Comparison of ENCODE assay signal across 25 mouse cellular contexts in the genomic region with DNA sequence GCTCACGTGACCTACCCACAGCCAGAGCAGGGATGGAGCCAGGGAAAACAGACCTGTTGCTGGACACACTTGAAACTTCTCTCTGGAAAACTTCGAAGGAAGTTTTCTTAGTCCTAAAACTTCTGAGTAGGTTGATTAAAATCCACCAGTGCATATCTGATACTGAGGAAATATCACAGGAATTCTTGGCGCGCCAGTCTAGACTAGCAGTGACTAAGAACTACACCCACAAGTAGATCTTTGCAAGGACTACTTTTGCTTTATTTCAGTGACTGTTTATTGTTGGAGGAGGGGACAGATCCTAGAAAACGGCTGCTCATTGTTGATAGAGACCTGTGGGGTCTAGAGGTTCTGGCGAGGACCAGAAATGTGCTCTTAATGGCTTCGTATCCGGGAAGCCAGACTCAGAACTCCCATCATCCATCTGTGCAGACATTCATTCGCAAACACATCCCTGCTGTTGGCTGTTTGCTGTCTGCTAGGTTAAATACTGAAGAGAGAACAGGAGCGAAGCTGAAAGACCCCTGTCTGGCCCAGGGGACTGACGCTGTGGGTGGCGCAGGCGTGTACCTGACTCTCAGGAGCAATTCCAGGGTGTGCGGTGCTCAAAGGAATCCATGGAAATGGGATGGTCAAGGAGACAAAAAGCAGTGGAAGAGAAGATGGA. TPM values are rescaled to one million over a fixed set of nuclear protein-coding genes. Genes with fewer than 3 reads are reported as not detected.
DNase-seq lines count a peak whose midpoint lies in the region; ATAC-seq lines count a peak whose summit lies in the region.
"Had no signal": no experiment of that assay in that cellular context is flagged by ENCODE, and none has a peak within 500 bp of the region (broad histone marks: within the 10 kb centered on the region; RNA-seq: fewer than 3 reads in every experiment).

No protein-coding gene starts in this region.

- no peak overlapping the region for H3K4me3 ChIP-seq in midbrain, embryonic 13.5 days (replicated peaks)
- no peak overlapping the region for H3K4me3 ChIP-seq in midbrain, embryonic 11.5 days (ENCODE audit: low read depth, low read length)
- H3K4me3 ChIP-seq: embryonic facial prominence, embryonic 12.5 days; embryonic facial prominence, embryonic 15.5 days; erythroblast, embryonic 14.5 days; forebrain, embryonic 13.5 days; hindbrain, embryonic 10.5 days; hindbrain, embryonic 13.5 days; intestine, embryonic 15.5 days had no signal

- no peak overlapping the region for H3K4me2 ChIP-seq in midbrain, embryonic 13.5 days (replicated peaks)
- no peak overlapping the region for H3K4me2 ChIP-seq in midbrain, embryonic 11.5 days
- H3K4me2 ChIP-seq: embryonic facial prominence, embryonic 12.5 days; embryonic facial prominence, embryonic 15.5 days; forebrain, embryonic 13.5 days; heart, embryonic 11.5 days; hindbrain, embryonic 13.5 days; intestine, embryonic 15.5 days had no signal

- no peak for DNase-seq in midbrain, embryonic 11.5 days (ENCODE audit: low spot score, missing footprints)
- DNase-seq in 3T3-L1 (ENCODE audit: low read depth, low spot score) (peak; percentile 25), R1 (ENCODE audit: low read depth, low spot score) (peak; percentile 13)
- DNase-seq in left cerebral cortex, postnatal 14 days (ENCODE audit: low spot score in 2 of 2) = no peak
- no peak for DNase-seq in urinary bladder, postnatal 14 days (ENCODE audit: low spot score)
- DNase-seq: adrenal gland, postnatal 10 days; adrenal gland, postnatal 36 days; cerebellum, adult 11 months; cerebellum, adult 2 months; cerebellum, adult 9-11 months; cerebellum, postnatal 25 days; gastrocnemius, postnatal 36 days had no signal

- WGBS in midbrain, embryonic 13.5 days = 83% methylated on average over 14 of the region's 14 CpGs
- WGBS in midbrain, embryonic 11.5 days = 87% methylated on average over 14 of the region's 14 CpGs

- no peak overlapping the region for H3K27ac ChIP-seq in midbrain, embryonic 13.5 days
- no peak overlapping the region for H3K27ac ChIP-seq in midbrain, embryonic 11.5 days (ENCODE audit: low read depth, low read length)
- H3K27ac ChIP-seq: embryonic facial prominence, embryonic 12.5 days; embryonic facial prominence, embryonic 15.5 days; forebrain, embryonic 13.5 days; hindbrain, embryonic 10.5 days; hindbrain, embryonic 13.5 days; intestine, embryonic 15.5 days had no signal

- no peaks in the 10 kb centered on the region for H3K27me3 ChIP-seq in midbrain, embryonic 13.5 days
- no peaks in the 10 kb centered on the region for H3K27me3 ChIP-seq in midbrain, embryonic 11.5 days (ENCODE audit: control insufficient read depth, insufficient read depth, low read length)
- H3K27me3 ChIP-seq: embryonic facial prominence, embryonic 12.5 days; embryonic facial prominence, embryonic 15.5 days; forebrain, embryonic 13.5 days; hindbrain, embryonic 13.5 days; intestine, embryonic 15.5 days had no signal

- H3K9me3 ChIP-seq in midbrain, embryonic 13.5 days = no peaks in the 10 kb centered on the region
- H3K9me3 ChIP-seq in midbrain, embryonic 11.5 days (ENCODE audit: control insufficient read depth, low read length) = no peaks in the 10 kb centered on the region
- H3K9me3 ChIP-seq: embryonic facial prominence, embryonic 12.5 days; embryonic facial prominence, embryonic 15.5 days; forebrain, embryonic 13.5 days; hindbrain, embryonic 10.5 days; hindbrain, embryonic 13.5 days; intestine, embryonic 15.5 days had no signal

- intact Hi-C loops in left cerebral cortex, postnatal 14 days (cut with DNase I) = no loop called here

- 0 out of 2 replicates have a peak, but pooled peaks cover 9% of the 10 kb centered on the region for H3K4me1 ChIP-seq in midbrain, embryonic 13.5 days (replicated peaks)
- no peaks in the 10 kb centered on the region for H3K4me1 ChIP-seq in midbrain, embryonic 11.5 days (ENCODE audit: control insufficient read depth, insufficient read depth, low read length)
- H3K4me1 ChIP-seq: embryonic facial prominence, embryonic 12.5 days; embryonic facial prominence, embryonic 15.5 days; forebrain, embryonic 13.5 days; intestine, embryonic 15.5 days had no signal

- no peak overlapping the region for H3K9ac ChIP-seq in midbrain, embryonic 13.5 days (replicated peaks)
- H3K9ac ChIP-seq in midbrain, embryonic 11.5 days (ENCODE audit: low read length) = no peak overlapping the region
- H3K9ac ChIP-seq: embryonic facial prominence, embryonic 12.5 days; embryonic facial prominence, embryonic 15.5 days; forebrain, embryonic 13.5 days; hindbrain, embryonic 13.5 days; intestine, embryonic 15.5 days had no signal

- H3K36me3 ChIP-seq in midbrain, embryonic 13.5 days = no peaks in the 10 kb centered on the region
- H3K36me3 ChIP-seq in midbrain, embryonic 11.5 days (ENCODE audit: control insufficient read depth, insufficient read depth, low read length) = no peaks in the 10 kb centered on the region
- H3K36me3 ChIP-seq: embryonic facial prominence, embryonic 12.5 days; embryonic facial prominence, embryonic 15.5 days; hindbrain, embryonic 10.5 days; hindbrain, embryonic 13.5 days; intestine, embryonic 15.5 days had no signal

- 0 out of 2 replicates have a peak, but pooled peaks have one; percentile 27 for ATAC-seq in midbrain, embryonic 13.5 days
- no peak for ATAC-seq in midbrain, embryonic 11.5 days (ENCODE audit: low FRiP score)
- ATAC-seq: forebrain, embryonic 13.5 days; forebrain, embryonic 16.5 days; hindbrain, embryonic 16.5 days; intestine, embryonic 15.5 days had no signal

RNA-seq across cellular contexts. Expression of a gene that starts 38.5 kb away (rescaled TPM):
- 0.16 and 0.35 TPM in 2 replicates for polyA plus RNA-seq in midbrain, embryonic 13.5 days (2015; fragmentation: Nextera tagmentation; extraction: Ambion mirVana)
- 0.19 and 0.37 TPM in 2 replicates for polyA plus RNA-seq in midbrain, embryonic 11.5 days (2014; fragmentation: Nextera tagmentation; extraction: Ambion mirVana)
- 10 to 100 TPM; 12.1 to 16.3 TPM for total RNA-seq in left cerebral cortex, postnatal 14 days (2021)
- total RNA-seq: common myeloid progenitor, adult 5-6 weeks; granulocyte monocyte progenitor cell, adult 5-6 weeks had no signal
- polyA plus RNA-seq: erythroblast, embryonic 14.5 days had no signal

Comparison
In these comparisons a context has a peak if more than half of its experiments do, and no peak if none do; other contexts are left out.
1. DNase-seq: peak in 3T3-L1 (single experiment) and R1 (single experiment); none in midbrain, embryonic 11.5 days (single experiment), left cerebral cortex, postnatal 14 days (0 of 2) and urinary bladder, postnatal 14 days (single experiment).